Mouse (Mus musculus) stomach, postnatal 0 days (tissue): Measurements from ENCODE around the gene Mrtfa. TPM values are rescaled to one million over a fixed set of nuclear protein-coding genes. Genes with fewer than 3 reads are reported as not detected.
A peak's percentile ranks its signal among the peaks of the same experiment; 100 is the strongest.

Experiments used
- ATAC-seq: fragments of 200-750 bp; cut with Nextera tagmentation; 2 replicates; pipeline ENCODE4 v1.8.0; 2017; ENCODE audit not compliant: low FRiP score, low TSS enrichment
- DNase-seq: peaks from one replicate; pipeline ENCODE4 v3.0.0-alpha.2; 2016; ENCODE audit warnings: low spot score
- H3K27ac ChIP-seq: fragments of 300-500 bp; sonication (generic); replicated peaks from 2 replicates; pipeline ENCODE4 v1.5.1; 2014; ENCODE audit warnings: mild to moderate bottlenecking, control low read depth
- H3K27me3 ChIP-seq: fragments of 300-500 bp; sonication (generic); 2 replicates; pipeline ENCODE4 v1.6.1; 2014; ENCODE audit warnings: low read length; ENCODE audit not compliant: control insufficient read depth, insufficient read depth
- H3K36me3 ChIP-seq: fragments of 300-500 bp; sonication (generic); 2 replicates; pipeline ENCODE4 v1.6.1; 2014; ENCODE audit warnings: low read length, mixed read lengths; ENCODE audit not compliant: control insufficient read depth, insufficient read depth
- H3K4me1 ChIP-seq: fragments of 300-500 bp; sonication (generic); replicated peaks from 2 replicates; pipeline ENCODE4 v1.6.1; 2014; ENCODE audit warnings: antibody characterized with exemption; ENCODE audit not compliant: control insufficient read depth, insufficient read depth
- H3K4me2 ChIP-seq: fragments of 300-500 bp; sonication (generic); replicated peaks from 2 replicates; pipeline ENCODE4 v1.6.1; 2014; ENCODE audit warnings: low read depth, mild to moderate bottlenecking, control low read depth, moderate library complexity
- H3K4me3 ChIP-seq: fragments of 300-500 bp; sonication (generic); 2 replicates; pipeline ENCODE4 v1.5.1; 2014; ENCODE audit warnings: low read depth, low read length, control low read depth
- H3K9ac ChIP-seq: fragments of 300-500 bp; sonication (generic); 2 replicates; pipeline ENCODE4 v1.6.1; 2014; ENCODE audit warnings: mild to moderate bottlenecking, low read length, control low read depth, mixed read lengths
- H3K9me3 ChIP-seq: fragments of 300-500 bp; sonication (generic); 2 replicates; pipeline ENCODE4 v1.6.1; 2016; ENCODE audit warnings: low read length; ENCODE audit not compliant: control insufficient read depth
- CTCF ChIP-seq: IDR thresholded peaks from 2 replicates; pipeline ENCODE4 v1.5.1; 2016; ENCODE audit warnings: antibody characterized with exemption, low read depth, mild to moderate bottlenecking, moderate library complexity
- EP300 ChIP-seq: optimal IDR thresholded peaks from 2 replicates; pipeline ENCODE3; 2016; ENCODE audit warnings: antibody characterized with exemption
- WGBS: fragments of 180-500 bp; shearing (Covaris S2); extraction: QIAGEN DNeasy Blood & Tissue Kit; methylation state at CpG from one replicate; pipeline ENCODE4 v1.1.7; 2014; 5-methylcytosine and 5-hydroxymethylcytosine counted together
- polyA plus RNA-seq: library from polyadenylated mRNA; unstranded; fragments of >200 nt; fragmentation: Nextera tagmentation; extraction: Ambion mirVana; gene quantifications from 2 replicates; pipeline ENCODE4 v1.2.1, GENCODE M21; 2015

Mrtfa gene
- polyA plus RNA-seq, 1 experiment from 2014 or later: 12.6 TPM

- H3K4me2 ChIP-seq: no peak overlapping the region
- H3K27ac ChIP-seq: no peak overlapping the region
- no peak overlapping the region for H3K4me3 ChIP-seq
- no peaks in the 10 kb centered on the region for H3K4me1 ChIP-seq
- no peak for TF ChIP-seq CTCF
- no peak for TF ChIP-seq EP300
- ATAC-seq (peak; percentile 79), DNase-seq (no peak)
- H3K9me3 ChIP-seq: no peaks in the 10 kb centered on the region
- no peak overlapping the region for H3K9ac ChIP-seq
- no peaks in the 10 kb centered on the region for H3K27me3 ChIP-seq
- no peaks in the 10 kb centered on the region for H3K36me3 ChIP-seq
- 70% methylated on average over 3 of the region's 3 CpGs for WGBS
These were observed 122.8 kb downstream of the Mrtfa start for GRCm38 (mm10) chr15:81067761-81068160.

DNA sequence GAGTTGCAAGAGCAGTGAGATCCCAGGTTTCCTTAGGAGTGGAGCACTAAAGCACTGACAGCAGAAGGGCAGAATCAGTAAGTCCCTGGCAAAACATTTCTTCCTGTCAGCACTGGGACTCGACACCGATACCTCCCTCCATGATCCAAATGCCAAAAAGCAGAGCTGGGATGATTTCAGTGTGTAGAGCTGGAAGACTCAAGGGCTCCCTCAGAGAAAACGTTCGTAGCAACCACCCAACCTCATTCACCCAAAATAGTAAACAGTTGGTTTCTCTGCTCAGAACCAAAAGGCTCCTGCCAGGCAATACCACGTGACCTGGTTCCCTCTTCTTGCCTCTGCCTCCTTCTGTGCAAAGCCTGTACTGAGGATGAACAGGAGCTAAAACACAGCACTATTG, 123.6 kb downstream of the Mrtfa start:
- H3K4me1 ChIP-seq: 0 out of 2 replicates have a peak, but pooled peaks cover 5% of the 10 kb centered on the region
- no peak for ATAC-seq
- H3K27me3 ChIP-seq: no peaks in the 10 kb centered on the region
- H3K4me2 ChIP-seq: no peak overlapping the region
- WGBS: 45% methylated on average over 5 of the region's 5 CpGs
- no peaks in the 10 kb centered on the region for H3K36me3 ChIP-seq
- no peak overlapping the region for H3K27ac ChIP-seq
- no peak overlapping the region for H3K4me3 ChIP-seq
- DNase-seq: no peak
- no peak overlapping the region for H3K9ac ChIP-seq
- TF ChIP-seq CTCF (no peak), EP300 (no peak)
- no peaks in the 10 kb centered on the region for H3K9me3 ChIP-seq

DNA sequence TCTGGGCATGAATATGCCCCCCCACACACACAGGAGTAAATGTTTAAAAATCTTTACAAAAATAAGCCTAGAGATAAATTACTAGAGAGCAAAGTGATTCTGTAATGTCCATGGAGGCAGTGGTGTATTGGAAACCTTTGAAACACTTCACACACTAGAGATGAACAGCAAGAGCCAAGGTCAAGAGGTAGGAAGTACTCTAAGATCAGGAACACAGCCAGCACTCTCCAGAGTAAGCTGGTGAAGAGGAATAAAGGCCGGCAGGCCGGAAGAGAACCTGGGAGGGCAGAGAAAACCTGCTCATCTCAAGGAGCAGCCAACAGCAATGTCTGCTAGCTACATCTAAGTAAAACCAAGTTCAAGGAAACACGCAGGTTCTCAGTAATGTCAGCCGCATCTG, 125.9 kb downstream of the Mrtfa start:
- no peak overlapping the region for H3K27ac ChIP-seq
- no peak for DNase-seq

GRCm38 (mm10) chr15:81064143-81064542, 126.4 kb downstream of the Mrtfa start:
- no peak for ATAC-seq
- no peak overlapping the region for H3K27ac ChIP-seq
- H3K4me3 ChIP-seq: no peak overlapping the region
- H3K9ac ChIP-seq: no peak overlapping the region
- H3K4me2 ChIP-seq: no peak overlapping the region
- H3K36me3 ChIP-seq: no peaks in the 10 kb centered on the region
- H3K9me3 ChIP-seq: no peaks in the 10 kb centered on the region
- no peak for DNase-seq
- 0 out of 2 replicates have a peak, but pooled peaks cover 5% of the 10 kb centered on the region for H3K4me1 ChIP-seq
- 58% methylated on average over 1 of the region's 1 CpGs for WGBS
- TF ChIP-seq EP300: no peak
- peak; percentile 95 for TF ChIP-seq CTCF
- H3K27me3 ChIP-seq: no peaks in the 10 kb centered on the region

More for the DNA sequence above, 125.9 kb downstream of the Mrtfa start:
- H3K9me3 ChIP-seq: no peaks in the 10 kb centered on the region
- H3K9ac ChIP-seq: no peak overlapping the region
- TF ChIP-seq EP300 (no peak), CTCF (no peak)
- 0 out of 2 replicates have a peak, but pooled peaks cover 5% of the 10 kb centered on the region for H3K4me1 ChIP-seq
- no peak for ATAC-seq
- no peak overlapping the region for H3K4me2 ChIP-seq
- no peaks in the 10 kb centered on the region for H3K36me3 ChIP-seq
- WGBS: 83% methylated on average over 4 of the region's 4 CpGs
- H3K27me3 ChIP-seq: no peaks in the 10 kb centered on the region
- H3K4me3 ChIP-seq: no peak overlapping the region

GRCm38 (mm10) chr15:81062616-81063015, 127.9 kb downstream of the Mrtfa start:
- H3K4me2 ChIP-seq: peak overlapping the region; percentile 14; the same call in 1 of the 2 replicates
- TF ChIP-seq CTCF: no peak
- TF ChIP-seq EP300: no peak
- peak overlapping the region; percentile 43 for H3K9ac ChIP-seq

DNA sequence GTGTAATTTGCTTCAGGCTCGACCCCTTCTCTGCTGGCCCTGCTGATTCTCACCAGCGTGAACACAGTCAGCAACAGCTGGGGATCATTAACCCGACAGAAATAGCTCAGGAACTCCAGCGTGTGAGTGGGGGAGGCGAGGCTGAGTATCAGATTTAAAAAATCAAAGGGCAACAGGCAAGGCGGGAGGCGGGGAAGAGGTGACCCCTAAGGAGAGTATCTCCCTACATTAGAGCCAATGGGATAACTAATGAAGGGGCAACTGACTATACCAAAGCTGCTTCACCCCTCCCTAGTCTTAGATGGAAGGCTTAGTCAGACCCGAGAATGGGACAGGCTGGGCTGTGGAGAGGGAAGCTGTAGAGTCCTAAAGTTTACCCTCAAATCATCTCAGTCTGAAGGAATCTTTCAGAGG, 128.4 kb downstream of the Mrtfa start:
- Histone ChIP-seq H3K4me1 (0 out of 2 replicates have a peak, but pooled peaks cover 5% of the 10 kb centered on the region), H3K4me2 (peak overlapping the region; percentile 14; the same call in 1 of the 2 replicates), H3K9me3 (no peaks in the 10 kb centered on the region), H3K27ac (peak overlapping the region; percentile 56; the same call in 1 of the 2 replicates), H3K9ac (peak overlapping the region; percentile 43), H3K36me3 (no peaks in the 10 kb centered on the region), H3K27me3 (no peaks in the 10 kb centered on the region), H3K4me3 (no peak overlapping the region)
- TF ChIP-seq CTCF (no peak), EP300 (no peak)
- ATAC-seq (peak; percentile 55), DNase-seq (no peak)
- WGBS: 16% methylated on average over 8 of the region's 8 CpGs

More at GRCm38 (mm10) chr15:81062616-81063015, 127.9 kb downstream of the Mrtfa start:
- no peak overlapping the region for H3K4me3 ChIP-seq
- H3K4me1 ChIP-seq: 0 out of 2 replicates have a peak, but pooled peaks cover 5% of the 10 kb centered on the region
- WGBS: 31% methylated on average over 8 of the region's 8 CpGs
- H3K36me3 ChIP-seq: no peaks in the 10 kb centered on the region
- no peak for ATAC-seq
- H3K27me3 ChIP-seq: no peaks in the 10 kb centered on the region
- no peak for DNase-seq
- H3K9me3 ChIP-seq: no peaks in the 10 kb centered on the region
- peak overlapping the region; percentile 56; the same call in 1 of the 2 replicates for H3K27ac ChIP-seq
